Mouse (Mus musculus): ENCODE data around the gene Mcrip2. TPM values are rescaled to one million over a fixed set of nuclear protein-coding genes. Genes with fewer than 3 reads are reported as not detected.

Gene Mcrip2
- polyA plus RNA-seq, 1 experiment from 2014 or later: 14.2 TPM

- Histone ChIP-seq H3K9ac (no peak overlapping the region), H3K4me1 (replicated peaks) (peaks cover 16% of the 10 kb centered on the region), H3K4me2 (no peak overlapping the region), H3K9me3 (no peaks in the 10 kb centered on the region), H3K27me3 (peaks cover 39% of the 10 kb centered on the region), H3K36me3 (peaks cover 39% of the 10 kb centered on the region), H3K4me3 (no peak overlapping the region), H3K27ac (replicated peaks) (no peak overlapping the region)
- 88% methylated on average over 11 of the region's 11 CpGs for WGBS
- no peak for ATAC-seq (ENCODE audit: low read depth)
These were observed 50.9 kb downstream of the Mcrip2 start for GRCm38 (mm10) chr17:25817662-25818061.

Small RNA genes lying within 50 kb of the gene (microRNA-seq; reads per million reads assigned to microRNA genes)
- 0.44 reads per million for gene Mir3082

Other genes starting within 250 kb of the Mcrip2 start
- gene Gng13, start 151.6 kb downstream of the Mcrip2 start, polyA plus RNA-seq (2015; fragmentation: Nextera tagmentation; extraction: Ambion mirVana): 2.1 and 2.8 TPM in 2 replicates
- gene Chtf18, start 141.3 kb downstream of the Mcrip2 start, polyA plus RNA-seq (2015; fragmentation: Nextera tagmentation; extraction: Ambion mirVana): 7.3 and 9.1 TPM in 2 replicates
- 20.4 and 24.4 TPM in 2 replicates for gene Rpusd1, start 141.1 kb downstream of the Mcrip2 start, polyA plus RNA-seq (2015; fragmentation: Nextera tagmentation; extraction: Ambion mirVana)
- gene Mslnl, start 132.7 kb downstream of the Mcrip2 start, polyA plus RNA-seq (2015; fragmentation: Nextera tagmentation; extraction: Ambion mirVana): not detected in 2 replicates
- 0.29 and 0.54 TPM in 2 replicates for gene Msln, start 114.4 kb downstream of the Mcrip2 start, polyA plus RNA-seq (2015; fragmentation: Nextera tagmentation; extraction: Ambion mirVana)
- gene Narfl, start 95.0 kb downstream of the Mcrip2 start, polyA plus RNA-seq (2015; fragmentation: Nextera tagmentation; extraction: Ambion mirVana): 26.4 and 26.6 TPM in 2 replicates
- gene Haghl, start 83.1 kb downstream of the Mcrip2 start, polyA plus RNA-seq (2015; fragmentation: Nextera tagmentation; extraction: Ambion mirVana): 101 and 107 TPM in 2 replicates
- gene Ccdc78, start 82.2 kb downstream of the Mcrip2 start, polyA plus RNA-seq (2015; fragmentation: Nextera tagmentation; extraction: Ambion mirVana): 0.33 and 0.39 TPM in 2 replicates
- 70.5 and 73.6 TPM in 2 replicates for gene Fam173a, start 75.9 kb downstream of the Mcrip2 start, polyA plus RNA-seq (2015; fragmentation: Nextera tagmentation; extraction: Ambion mirVana)
- 0.66 and 1.9 TPM in 2 replicates for gene AC134908.4, start 73.1 kb downstream of the Mcrip2 start, polyA plus RNA-seq (2015; fragmentation: Nextera tagmentation; extraction: Ambion mirVana)
- 46.7 and 58.7 TPM in 2 replicates for gene Metrn, start 71.6 kb downstream of the Mcrip2 start, polyA plus RNA-seq (2015; fragmentation: Nextera tagmentation; extraction: Ambion mirVana)
- 27.7 and 31.8 TPM in 2 replicates for gene Fbxl16, start 59.7 kb downstream of the Mcrip2 start, polyA plus RNA-seq (2015; fragmentation: Nextera tagmentation; extraction: Ambion mirVana)
- 27.0 and 28.3 TPM in 2 replicates for gene Wdr24, start 45.1 kb downstream of the Mcrip2 start, polyA plus RNA-seq (2015; fragmentation: Nextera tagmentation; extraction: Ambion mirVana)
- 55.2 and 60.6 TPM in 2 replicates for gene Jmjd8, start 39.9 kb downstream of the Mcrip2 start, polyA plus RNA-seq (2015; fragmentation: Nextera tagmentation; extraction: Ambion mirVana)
- gene Stub1, start 35.4 kb downstream of the Mcrip2 start, polyA plus RNA-seq (2015; fragmentation: Nextera tagmentation; extraction: Ambion mirVana): 284 and 316 TPM in 2 replicates
- gene Rhbdl1, start 31.5 kb downstream of the Mcrip2 start, polyA plus RNA-seq (2015; fragmentation: Nextera tagmentation; extraction: Ambion mirVana): 18.9 and 21.1 TPM in 2 replicates
- gene Gm20683, start 27.0 kb downstream of the Mcrip2 start, polyA plus RNA-seq (2015; fragmentation: Nextera tagmentation; extraction: Ambion mirVana): 6.9 and 7.5 TPM in 2 replicates
- 15.4 and 18.3 TPM in 2 replicates for gene Rhot2, start 23.9 kb downstream of the Mcrip2 start, polyA plus RNA-seq (2015; fragmentation: Nextera tagmentation; extraction: Ambion mirVana)
- gene Wdr90, start 7.3 kb downstream of the Mcrip2 start, polyA plus RNA-seq (2015; fragmentation: Nextera tagmentation; extraction: Ambion mirVana): 14.1 and 15.6 TPM in 2 replicates
- gene Mettl26, start 6.3 kb upstream of the Mcrip2 start, polyA plus RNA-seq (2015; fragmentation: Nextera tagmentation; extraction: Ambion mirVana): 56.8 and 65.5 TPM in 2 replicates
- gene Wfikkn1, start 12.1 kb upstream of the Mcrip2 start, polyA plus RNA-seq (2015; fragmentation: Nextera tagmentation; extraction: Ambion mirVana): 0.53 and 0.79 TPM in 2 replicates
- 50.7 and 51.5 TPM in 2 replicates for gene Rab40c, start 51.0 kb upstream of the Mcrip2 start, polyA plus RNA-seq (2015; fragmentation: Nextera tagmentation; extraction: Ambion mirVana)
- 56.1 and 62.3 TPM in 2 replicates for gene Pigq, start 76.2 kb upstream of the Mcrip2 start, polyA plus RNA-seq (2015; fragmentation: Nextera tagmentation; extraction: Ambion mirVana)
- not detected in 2 replicates for gene Nhlrc4, start 76.2 kb upstream of the Mcrip2 start, polyA plus RNA-seq (2015; fragmentation: Nextera tagmentation; extraction: Ambion mirVana)
- gene A930017K11Rik, start 83.8 kb upstream of the Mcrip2 start, polyA plus RNA-seq (2015; fragmentation: Nextera tagmentation; extraction: Ambion mirVana): 0.22 and 0.34 TPM in 2 replicates
- 16.7 and 20.5 TPM in 2 replicates for gene Capn15, start 117.0 kb upstream of the Mcrip2 start, polyA plus RNA-seq (2015; fragmentation: Nextera tagmentation; extraction: Ambion mirVana)
- 25.9 and 28.3 TPM in 2 replicates for gene Rab11fip3, start 200.8 kb upstream of the Mcrip2 start, polyA plus RNA-seq (2015; fragmentation: Nextera tagmentation; extraction: Ambion mirVana)
- 32.7 and 35.1 TPM in 2 replicates for gene Decr2, start 221.6 kb upstream of the Mcrip2 start, polyA plus RNA-seq (2015; fragmentation: Nextera tagmentation; extraction: Ambion mirVana)
- 29.6 and 32.2 TPM in 2 replicates for gene Nme4, start 226.8 kb upstream of the Mcrip2 start, polyA plus RNA-seq (2015; fragmentation: Nextera tagmentation; extraction: Ambion mirVana)
- gene Tmem8, start 244.5 kb upstream of the Mcrip2 start, polyA plus RNA-seq (2015; fragmentation: Nextera tagmentation; extraction: Ambion mirVana): 3.3 TPM in 2 replicates

Measured in neural tube, embryonic 13.5 days (tissue).